Mouse (Mus musculus) lung, adult 2 months (tissue): ENCODE measurements at regions not wholly inside any gene's neighbourhood (a gene's known extent, or its start where the extent isn't known, plus 50 kb on each side); places are given as distances from the start of the nearest gene placed in this dataset.

ENCODE experiments used
- CTCF ChIP-seq: fragments of 200-500 bp; IDR thresholded peaks from 2 replicates; pipeline ENCODE4 v1.5.1; 2011; ENCODE audit warnings: mild to moderate bottlenecking, low read length, control low read depth; ENCODE audit not compliant: insufficient read depth
- POLR2A ChIP-seq: fragments of 200-500 bp; IDR thresholded peaks from 2 replicates; pipeline ENCODE4 v1.6.1; 2011; ENCODE audit warnings: low read depth, mild to moderate bottlenecking, control low read depth, low read length, borderline replicate concordance; ENCODE audit errors: extremely low read depth

- TF ChIP-seq CTCF: no peak
- no peak for TF ChIP-seq POLR2A
These were observed 274.7 kb upstream of the Nr2f2 start for GRCm38 (mm10) chr7:70641217-70641616.
